Mouse (Mus musculus) stomach, embryonic 15.5 days (tissue): ENCODE measurements around the gene Ppp6c. TPM values are rescaled to one million over a fixed set of nuclear protein-coding genes. Genes with fewer than 3 reads are reported as not detected.
"Not testable (repeated sequence)": the region's sequence is repeated elsewhere in the genome, so short reads cannot be mapped to it uniquely, and the experiment has no call there.

Experiments used
- ATAC-seq: fragments of 200-750 bp; cut with Nextera tagmentation; 2 replicates; pipeline ENCODE4 v1.8.0; 2017; ENCODE audit warnings: low read depth, moderate number of reproducible peaks, moderate TSS enrichment; ENCODE audit not compliant: insufficient read depth, low FRiP score
- H3K27ac ChIP-seq: fragments of 300-500 bp; sonication (generic); 2 replicates; pipeline ENCODE4 v1.5.1; 2015; ENCODE audit warnings: mild to moderate bottlenecking, inconsistent platforms
- H3K27me3 ChIP-seq: fragments of 300-500 bp; sonication (generic); replicated peaks from 2 replicates; pipeline ENCODE4 v1.6.1; 2015; ENCODE audit warnings: inconsistent platforms
- H3K36me3 ChIP-seq: fragments of 300-500 bp; sonication (generic); 2 replicates; pipeline ENCODE4 v1.6.1; 2015; ENCODE audit warnings: inconsistent platforms
- H3K4me1 ChIP-seq: fragments of 300-500 bp; sonication (generic); 2 replicates; pipeline ENCODE4 v1.6.1; 2015; ENCODE audit warnings: inconsistent platforms
- H3K4me2 ChIP-seq: fragments of 300-500 bp; sonication (generic); 2 replicates; pipeline ENCODE4 v1.6.1; 2015; ENCODE audit warnings: mild to moderate bottlenecking, inconsistent platforms
- H3K4me3 ChIP-seq: fragments of 300-500 bp; sonication (generic); replicated peaks from 2 replicates; pipeline ENCODE4 v1.5.1; 2015; ENCODE audit warnings: inconsistent platforms
- H3K9ac ChIP-seq: fragments of 300-500 bp; sonication (generic); 2 replicates; pipeline ENCODE4 v1.6.1; 2015; ENCODE audit warnings: inconsistent platforms
- H3K9me3 ChIP-seq: fragments of 300-500 bp; sonication (generic); 2 replicates; pipeline ENCODE4 v1.6.1; 2016; ENCODE audit warnings: inconsistent platforms
- WGBS: fragments of 180-500 bp; shearing (Covaris S2); methylation state at CpG from one replicate; pipeline ENCODE4 v1.1.7; 2015; 5-methylcytosine and 5-hydroxymethylcytosine counted together
- polyA plus RNA-seq: library from polyadenylated mRNA; unstranded; fragments of >200 nt; fragmentation: Nextera tagmentation; extraction: Ambion mirVana; gene quantifications from 2 replicates; pipeline ENCODE4 v1.2.1, GENCODE M21; 2015

Gene Ppp6c
- 71.2 and 73.8 TPM in 2 replicates for polyA plus RNA-seq

DNA sequence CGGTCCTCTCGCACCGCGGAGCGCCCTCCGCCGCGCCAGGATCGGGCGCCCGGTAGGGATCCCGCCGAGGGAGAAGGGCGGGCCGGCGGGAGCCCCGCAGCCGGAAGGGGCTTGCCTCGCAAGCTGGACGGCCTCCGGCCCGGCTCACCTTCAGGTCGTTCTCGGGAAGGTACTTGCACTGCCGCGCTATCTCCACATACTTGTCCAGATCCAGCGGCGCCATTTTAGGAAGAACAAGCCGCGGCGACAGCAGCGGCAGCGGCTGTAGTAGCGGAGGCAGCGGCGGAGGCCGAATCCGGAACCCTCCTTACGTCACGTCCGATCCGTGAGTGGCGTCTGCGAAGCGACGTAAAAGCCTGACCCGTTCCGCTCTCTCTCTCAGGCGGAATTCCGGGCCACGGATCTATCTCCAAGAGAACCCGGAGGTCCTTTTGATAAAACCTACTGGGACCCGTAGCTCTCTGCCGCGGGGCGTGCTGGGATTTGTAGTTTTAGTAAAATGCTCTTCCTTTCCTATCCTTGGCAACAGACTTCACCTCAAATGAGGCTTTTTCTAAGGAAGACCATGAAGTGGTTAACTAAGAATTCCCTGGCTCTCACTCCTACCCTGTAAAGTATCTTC is at the start of gene Ppp6c:
Gene Ppp6c (minus strand): TSS at position 433 of the 622 bp plus-strand sequence.
- Histone ChIP-seq H3K4me3 (peak within 1 kb of the TSS; percentile 88), H3K27me3 (no peaks in the 10 kb centered on the region), H3K9me3 (no peaks in the 10 kb centered on the region), H3K4me1 (peaks cover 10% of the 10 kb centered on the region; the same call in 1 of the 2 replicates), H3K9ac (peak within 1 kb of the TSS; percentile 93), H3K4me2 (peak within 1 kb of the TSS; percentile 53), H3K36me3 (no peaks in the 10 kb centered on the region), H3K27ac (peak within 1 kb of the TSS; percentile 97)
- WGBS: under 1% methylated on average over 56 of the region's 56 CpGs
- ATAC-seq: peak; percentile 99

DNA sequence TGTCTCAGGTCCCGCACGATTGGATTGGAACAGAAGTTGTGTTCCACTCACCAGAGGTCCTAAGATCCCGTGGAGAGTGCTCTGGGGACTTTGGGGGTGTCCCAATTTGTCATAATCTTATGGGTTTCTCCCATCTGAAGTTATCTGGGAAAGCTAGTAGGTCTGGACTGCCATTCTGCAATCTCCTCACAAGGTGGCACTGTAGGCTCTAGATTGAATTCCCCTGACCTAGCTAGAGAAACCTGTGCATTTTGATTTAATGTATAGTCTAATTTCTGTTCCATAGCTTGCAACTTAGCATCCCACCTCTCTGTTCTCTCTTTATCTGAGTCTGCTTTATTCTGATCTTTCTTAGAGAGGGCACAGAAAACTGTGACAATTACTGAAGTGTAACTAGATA is 42.1 kb upstream of the Ppp6c start:
- H3K4me2 ChIP-seq: no peak overlapping the region
- no peaks in the 10 kb centered on the region for H3K9me3 ChIP-seq
- H3K27ac ChIP-seq: no peak overlapping the region
- no peaks in the 10 kb centered on the region for H3K4me1 ChIP-seq
- H3K9ac ChIP-seq: no peak overlapping the region
- 45% methylated on average over 3 of the region's 3 CpGs for WGBS
- H3K4me3 ChIP-seq: no peak overlapping the region
- H3K27me3 ChIP-seq: no peaks in the 10 kb centered on the region
- H3K36me3 ChIP-seq: no peaks in the 10 kb centered on the region
- ATAC-seq: no peak

DNA sequence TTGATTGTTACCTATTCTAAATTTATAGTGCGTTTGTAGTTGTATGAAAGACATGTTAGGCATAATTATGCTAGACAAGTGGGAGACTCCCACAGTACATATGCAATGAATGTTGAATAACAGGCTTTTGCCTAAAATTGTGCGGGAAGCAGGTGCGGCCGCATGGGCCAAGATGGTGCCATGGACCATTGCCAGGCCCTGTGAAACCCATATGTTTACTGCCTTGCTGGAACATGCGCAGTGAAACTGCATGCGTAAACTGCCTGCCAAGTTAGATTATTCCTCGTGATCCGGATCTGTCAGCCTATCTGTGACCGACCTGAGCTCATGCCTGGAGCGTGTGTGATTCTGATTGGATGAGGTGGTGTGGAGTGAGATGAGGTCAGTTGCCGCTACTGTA is 26.0 kb upstream of the Ppp6c start:
- H3K4me3 ChIP-seq, H3K36me3 ChIP-seq, H3K27me3 ChIP-seq, H3K27ac ChIP-seq, H3K4me2 ChIP-seq, H3K9ac ChIP-seq, ATAC-seq, H3K9me3 ChIP-seq, H3K4me1 ChIP-seq: not testable (repeated sequence)
- 93% methylated on average over 11 of the region's 11 CpGs for WGBS

DNA sequence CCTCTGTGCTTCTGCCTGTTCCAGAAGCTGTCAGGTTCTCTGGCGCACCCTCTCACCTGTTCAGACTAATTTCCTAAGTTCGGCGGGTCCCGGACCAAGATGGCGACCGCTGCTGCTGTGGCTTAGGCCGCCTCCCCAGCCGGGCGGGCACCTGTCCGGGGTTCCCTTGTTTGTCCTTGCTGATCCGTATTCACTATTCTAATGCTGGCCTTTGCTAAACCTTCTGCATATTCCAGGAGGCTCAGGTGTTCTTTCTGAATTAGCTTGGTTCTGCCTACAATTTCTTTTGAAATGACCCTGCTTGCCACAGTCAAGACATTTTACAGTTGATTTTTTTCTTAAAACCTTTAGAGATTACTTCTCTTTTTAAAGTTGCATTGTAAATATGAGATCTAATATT is 20.6 kb upstream of the Ppp6c start:
- not testable (repeated sequence) for ATAC-seq, H3K9ac ChIP-seq, H3K27me3 ChIP-seq, H3K27ac ChIP-seq, H3K9me3 ChIP-seq, H3K4me3 ChIP-seq, H3K36me3 ChIP-seq, H3K4me1 ChIP-seq, H3K4me2 ChIP-seq
- 79% methylated on average over 10 of the region's 11 CpGs for WGBS

DNA sequence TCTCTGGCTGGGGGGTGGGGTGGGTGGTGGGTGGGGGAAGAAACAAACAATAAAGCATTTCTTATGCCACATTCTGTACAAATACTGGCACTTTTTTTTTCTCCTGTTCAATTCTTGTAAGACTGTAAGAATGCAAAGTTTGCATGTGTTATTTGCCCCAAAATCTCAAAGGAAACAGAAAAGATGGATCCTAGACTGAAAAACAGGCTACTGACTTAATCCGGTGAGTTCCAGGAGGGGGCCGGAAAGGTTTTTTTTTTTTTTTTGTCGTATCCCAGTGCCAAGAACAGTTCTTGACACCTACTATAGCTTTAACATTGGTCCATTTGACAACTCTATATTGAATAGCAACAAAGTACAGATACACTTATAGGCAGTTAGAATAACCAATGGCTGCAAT is 480 bp upstream of the Ppp6c start:
- H3K9me3 ChIP-seq: no peaks in the 10 kb centered on the region
- H3K27ac ChIP-seq: no peak overlapping the region; the same call in 1 of the 2 replicates
- 37% methylated on average over 3 of the region's 3 CpGs for WGBS
- no peak for ATAC-seq
- peak overlapping the region; percentile 88 for H3K4me3 ChIP-seq
- H3K4me2 ChIP-seq: peak overlapping the region; percentile 48
- peaks cover 10% of the 10 kb centered on the region; the same call in 1 of the 2 replicates for H3K4me1 ChIP-seq
- H3K9ac ChIP-seq: no peak overlapping the region
- H3K27me3 ChIP-seq: no peaks in the 10 kb centered on the region
- H3K36me3 ChIP-seq: no peaks in the 10 kb centered on the region

DNA sequence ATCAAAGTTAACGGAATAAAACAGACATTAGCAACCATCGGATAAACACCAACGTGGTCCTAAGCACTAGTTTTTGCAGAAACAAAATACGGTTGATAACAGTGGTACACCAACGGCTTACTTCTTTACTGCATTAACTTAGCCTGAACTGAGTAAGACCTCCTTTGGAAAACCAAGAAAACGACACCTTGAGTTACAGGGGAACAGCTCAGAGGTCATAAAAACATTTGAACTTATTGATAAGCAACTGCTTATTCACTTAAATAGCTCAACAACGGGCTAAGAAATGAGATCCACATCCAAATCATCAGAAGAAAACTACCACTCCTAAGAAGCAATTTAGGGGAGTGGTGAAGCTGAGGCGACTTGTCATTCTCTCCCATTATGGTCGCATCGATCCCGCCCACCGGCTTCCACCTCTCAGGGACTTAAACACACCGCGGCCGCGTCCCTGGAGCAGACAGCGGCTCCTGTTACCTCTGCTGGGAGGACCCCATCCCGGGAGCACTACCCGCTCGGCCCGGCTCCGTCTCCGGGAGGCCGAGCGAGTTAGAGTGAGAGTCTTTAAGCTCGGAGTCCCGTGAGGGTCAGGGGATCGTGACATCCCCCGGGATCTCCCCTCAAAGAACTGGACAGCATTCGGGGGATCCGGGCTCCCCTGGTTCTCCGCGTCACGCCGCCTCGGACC is 776 bp downstream of the Ppp6c start:
- Histone ChIP-seq H3K9ac (peak overlapping the region; percentile 93), H3K4me3 (peak overlapping the region; percentile 88), H3K27ac (peak overlapping the region; percentile 97), H3K4me1 (peaks cover 10% of the 10 kb centered on the region; the same call in 1 of the 2 replicates), H3K4me2 (peak overlapping the region; percentile 53)
- peak; percentile 48 for ATAC-seq
- not testable (repeated sequence) for H3K9me3 ChIP-seq, H3K27me3 ChIP-seq, H3K36me3 ChIP-seq
- WGBS: 2% methylated on average over 36 of the region's 36 CpGs

DNA sequence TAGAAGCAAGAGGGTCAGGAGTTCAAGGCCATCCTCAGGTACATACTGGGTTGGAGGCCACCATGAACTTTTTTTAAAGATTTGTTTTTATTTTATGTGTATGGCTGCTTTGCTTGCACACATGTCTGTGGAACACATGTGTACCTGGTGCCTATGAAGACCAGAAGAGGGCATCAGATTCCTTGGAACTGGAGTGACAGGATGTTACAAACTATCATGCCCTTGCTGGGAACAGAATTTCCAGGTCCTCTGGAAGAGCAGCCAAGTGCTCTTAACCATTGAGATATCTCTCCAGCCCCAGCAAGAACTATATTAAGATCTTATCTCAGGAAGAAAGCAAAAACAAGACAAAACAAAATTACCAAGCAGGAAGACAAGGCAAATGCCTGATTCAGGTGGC is 1.6 kb downstream of the Ppp6c start:
- peak overlapping the region; percentile 21; the same call in 1 of the 2 replicates for H3K4me3 ChIP-seq
- H3K4me1 ChIP-seq: peaks cover 10% of the 10 kb centered on the region; the same call in 1 of the 2 replicates
- no peak overlapping the region for H3K27ac ChIP-seq
- H3K27me3 ChIP-seq: no peaks in the 10 kb centered on the region
- no peak for ATAC-seq
- no peaks in the 10 kb centered on the region for H3K36me3 ChIP-seq
- H3K9ac ChIP-seq: no peak overlapping the region
- H3K9me3 ChIP-seq: no peaks in the 10 kb centered on the region
- H3K4me2 ChIP-seq: peak overlapping the region; percentile 53

DNA sequence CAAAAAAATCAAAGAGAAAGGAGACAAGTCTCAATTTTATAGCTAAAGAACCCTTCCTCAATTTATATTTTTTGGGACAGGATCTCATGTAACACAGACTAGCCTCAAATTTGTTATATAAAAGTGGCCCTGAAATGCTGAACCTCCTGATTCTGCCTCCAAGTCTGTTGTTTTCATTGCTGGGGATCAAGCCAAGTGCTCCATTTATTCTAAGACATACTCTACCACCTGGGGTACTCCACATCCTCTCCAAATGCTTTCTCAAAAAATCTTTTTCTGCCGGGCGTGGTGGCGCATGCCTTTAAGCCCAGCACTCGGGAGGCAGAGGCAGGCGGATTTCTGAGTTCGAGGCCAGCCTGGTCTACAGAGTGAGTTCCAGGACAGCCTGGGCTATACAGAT is 6.2 kb downstream of the Ppp6c start:
- Histone ChIP-seq H3K4me1 (peaks cover 13% of the 10 kb centered on the region; the same call in 1 of the 2 replicates), H3K9ac (no peak overlapping the region), H3K27ac (no peak overlapping the region), H3K36me3 (no peaks in the 10 kb centered on the region), H3K4me2 (no peak overlapping the region), H3K9me3 (no peaks in the 10 kb centered on the region), H3K4me3 (no peak overlapping the region), H3K27me3 (no peaks in the 10 kb centered on the region)
- WGBS: 94% methylated on average over 6 of the region's 6 CpGs
- no peak for ATAC-seq

DNA sequence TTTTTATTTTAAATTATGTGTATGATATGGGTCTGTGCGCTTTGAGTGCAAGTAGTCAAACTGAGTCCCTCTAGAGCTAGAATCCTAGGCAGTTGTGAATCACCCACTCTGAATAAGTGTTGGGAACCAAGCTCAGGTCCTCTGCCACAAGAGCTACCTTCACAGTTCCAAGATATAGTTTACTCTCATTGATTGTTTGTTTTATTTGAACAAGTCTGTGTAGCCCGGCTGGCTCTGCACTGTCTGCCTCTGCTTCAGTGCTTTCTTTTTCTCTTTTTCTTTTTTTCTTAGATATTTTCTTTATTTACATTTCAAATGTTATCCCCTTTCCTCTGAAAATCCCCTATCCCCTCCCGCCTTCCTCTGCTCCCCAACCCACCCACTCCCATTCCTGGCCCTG is 7.2 kb downstream of the Ppp6c start:
- Histone ChIP-seq H3K36me3 (no peaks in the 10 kb centered on the region), H3K9ac (no peak overlapping the region), H3K4me3 (no peak overlapping the region), H3K27me3 (no peaks in the 10 kb centered on the region), H3K4me2 (no peak overlapping the region), H3K9me3 (no peaks in the 10 kb centered on the region), H3K4me1 (peaks cover 8% of the 10 kb centered on the region; the same call in 1 of the 2 replicates), H3K27ac (no peak overlapping the region)
- ATAC-seq: no peak
- WGBS: 71% methylated on average over 3 of the region's 3 CpGs

DNA sequence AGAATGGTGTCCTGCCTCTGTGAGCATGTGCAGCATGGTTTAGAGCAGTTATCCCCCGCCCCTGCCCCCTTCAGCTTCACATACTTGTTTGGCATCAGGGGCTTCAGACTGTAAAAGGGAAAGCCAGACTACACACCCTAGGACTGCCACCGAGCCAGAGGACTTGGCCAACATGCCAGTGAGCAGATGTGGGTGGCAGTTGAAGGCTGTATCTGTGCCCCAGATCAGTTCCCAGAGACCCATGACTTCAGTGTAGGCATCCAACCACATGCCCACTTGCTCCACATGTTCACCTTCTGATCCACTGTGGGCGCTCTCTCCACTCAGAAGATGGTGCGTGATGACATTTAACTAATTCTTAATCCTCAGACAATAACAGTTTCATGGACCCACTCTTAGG is 9.1 kb downstream of the Ppp6c start:
- no peak for ATAC-seq
- no peak overlapping the region for H3K9ac ChIP-seq
- H3K9me3 ChIP-seq: no peaks in the 10 kb centered on the region
- no peak overlapping the region for H3K4me2 ChIP-seq
- no peak overlapping the region for H3K4me3 ChIP-seq
- 89% methylated on average over 4 of the region's 4 CpGs for WGBS
- 0 out of 2 replicates have a peak, but pooled peaks cover 3% of the 10 kb centered on the region for H3K4me1 ChIP-seq
- H3K27me3 ChIP-seq: no peaks in the 10 kb centered on the region
- H3K36me3 ChIP-seq: no peaks in the 10 kb centered on the region
- no peak overlapping the region for H3K27ac ChIP-seq

DNA sequence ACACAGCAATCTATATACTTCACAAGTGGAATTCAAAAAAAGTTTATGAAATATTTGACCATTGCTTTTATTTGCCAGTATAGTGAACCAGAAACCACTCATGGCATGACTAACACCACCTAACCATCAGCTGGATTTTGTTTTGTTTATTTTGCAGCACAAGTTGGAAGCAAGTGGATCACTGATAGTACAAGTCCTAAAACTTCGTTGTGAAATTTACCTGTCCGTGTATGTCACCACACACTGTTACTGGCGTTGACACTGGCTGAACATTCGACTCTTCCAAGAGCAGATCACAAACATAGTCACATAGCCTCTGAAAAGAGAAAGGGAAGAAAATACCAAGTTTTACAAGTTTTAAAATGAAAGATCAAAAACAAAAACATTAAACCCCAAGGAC is 15.5 kb downstream of the Ppp6c start:
- H3K9me3 ChIP-seq: no peaks in the 10 kb centered on the region
- no peak overlapping the region for H3K4me2 ChIP-seq
- no peaks in the 10 kb centered on the region for H3K27me3 ChIP-seq
- no peak overlapping the region for H3K27ac ChIP-seq
- no peak overlapping the region for H3K9ac ChIP-seq
- no peaks in the 10 kb centered on the region for H3K4me1 ChIP-seq
- no peak for ATAC-seq
- no peak overlapping the region for H3K4me3 ChIP-seq
- 92% methylated on average over 4 of the region's 4 CpGs for WGBS
- no peaks in the 10 kb centered on the region for H3K36me3 ChIP-seq

DNA sequence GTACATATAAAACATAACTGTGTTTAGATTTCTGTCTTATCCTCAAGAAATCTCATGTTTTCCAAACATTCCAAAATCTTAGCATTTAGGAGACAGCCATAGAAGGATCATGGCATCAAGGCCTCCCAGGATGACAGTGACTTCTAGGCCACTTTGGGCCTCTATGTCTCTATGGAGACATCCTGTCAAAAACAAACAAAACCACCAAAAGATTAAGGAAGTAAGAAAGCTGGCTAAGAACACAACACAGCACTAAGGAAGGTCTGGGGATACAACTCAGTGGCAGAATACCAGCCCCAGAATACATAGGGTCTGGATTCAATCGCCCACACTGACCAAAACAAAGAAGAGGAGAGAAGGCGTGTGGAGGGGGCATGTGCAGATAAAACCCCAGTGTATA is 22.9 kb downstream of the Ppp6c start:
- H3K9me3 ChIP-seq: no peaks in the 10 kb centered on the region
- no peak for ATAC-seq
- WGBS: 88% methylated on average over 2 of the region's 2 CpGs
- no peak overlapping the region for H3K9ac ChIP-seq
- 0 out of 2 replicates have a peak, but pooled peaks cover 3% of the 10 kb centered on the region for H3K36me3 ChIP-seq
- no peaks in the 10 kb centered on the region for H3K27me3 ChIP-seq
- no peak overlapping the region for H3K4me3 ChIP-seq
- no peaks in the 10 kb centered on the region for H3K4me1 ChIP-seq
- H3K4me2 ChIP-seq: no peak overlapping the region
- H3K27ac ChIP-seq: no peak overlapping the region
